Mouse (Mus musculus): ENCODE measurements at regions not wholly inside any gene's neighbourhood (a gene's known extent, or its start where the extent isn't known, plus 50 kb on each side); places are given as distances from the start of the nearest gene placed in this dataset.

- Histone ChIP-seq H3ac (ENCODE audit: control insufficient read depth, insufficient read length) (no peak overlapping the region), H3K4me2 (ENCODE audit: low read depth) (no peak overlapping the region), H3K79me2 (ENCODE audit: control insufficient read depth, insufficient read depth) (no peaks in the 10 kb centered on the region), H3K27me3 (ENCODE audit: control insufficient read depth, insufficient read depth, insufficient read length) (no peaks in the 10 kb centered on the region), H3K36me3 (ENCODE audit: control insufficient read depth, insufficient read depth) (no peaks in the 10 kb centered on the region), H3K4me3 (no peak overlapping the region)
- no peak for TF ChIP-seq SRF (IDR thresholded peaks at IDR 0.05; ENCODE audit: control insufficient read depth, insufficient read length, low read depth)
- no peak for TF ChIP-seq MYOG (IDR thresholded peaks at IDR 0.05; ENCODE audit: control insufficient read depth in 1 of 3, insufficient read depth in 1 of 3, insufficient read length in 2 of 3, low read depth in 2 of 3)
- TF ChIP-seq REST (IDR thresholded peaks at IDR 0.05; ENCODE audit: insufficient read depth, insufficient read length): no peak
- TF ChIP-seq MAX (IDR thresholded peaks at IDR 0.05; ENCODE audit: low read depth): no peak
- no peak for TF ChIP-seq TCF3 (IDR thresholded peaks at IDR 0.05; ENCODE audit: insufficient read length, low read depth)
- TF ChIP-seq POLR2A (IDR thresholded peaks at IDR 0.05; ENCODE audit: insufficient read length, low read depth): no peak
- TF ChIP-seq CEBPB (IDR thresholded peaks at IDR 0.05; ENCODE audit: insufficient read depth, poor library complexity, severe bottlenecking): no peak
- TF ChIP-seq POLR2AphosphoS2 (IDR thresholded peaks at IDR 0.05; ENCODE audit: insufficient read length, low read depth): no peak
Observed at GRCm38 (mm10) chr2:115467107-115467745, 114.3 kb upstream of the BC052040 start.

DNA sequence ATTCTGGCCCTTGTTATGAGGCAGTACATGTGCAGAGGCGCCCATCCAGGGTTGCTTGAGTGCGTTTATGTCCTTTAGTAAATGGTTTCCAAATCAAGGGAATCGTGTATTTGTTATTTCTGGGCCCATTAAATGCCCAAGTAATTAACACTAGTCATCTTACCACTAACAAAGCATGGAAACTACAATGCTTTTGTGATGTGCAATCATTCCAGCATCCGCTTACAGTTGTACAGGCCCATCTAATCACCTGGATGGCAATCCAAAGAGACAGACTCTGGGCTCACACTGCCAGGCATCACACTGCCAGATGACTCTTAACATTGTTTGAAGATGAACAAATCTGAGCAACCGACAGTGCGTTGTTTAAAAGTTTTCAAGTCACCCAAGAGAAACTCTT lies 113.6 kb upstream of the BC052040 start:
- no peak for TF ChIP-seq POLR2A (IDR thresholded peaks at IDR 0.05; ENCODE audit: insufficient read length, low read depth)
- no peak for TF ChIP-seq E2F4 (IDR thresholded peaks at IDR 0.05; ENCODE audit: insufficient read depth)
- no peak for TF ChIP-seq CEBPB (IDR thresholded peaks at IDR 0.05; ENCODE audit: insufficient read depth, poor library complexity, severe bottlenecking)
- TF ChIP-seq TCF12 (IDR thresholded peaks at IDR 0.05; ENCODE audit: insufficient read depth, poor library complexity, severe bottlenecking): no peak
- TF ChIP-seq MYOG (IDR thresholded peaks at IDR 0.05; ENCODE audit: control insufficient read depth in 1 of 3, insufficient read depth in 1 of 3, insufficient read length in 2 of 3, low read depth in 2 of 3): no peak
- TF ChIP-seq POLR2AphosphoS2 (IDR thresholded peaks at IDR 0.05; ENCODE audit: insufficient read length, low read depth): no peak
- TF ChIP-seq MYOD1 (IDR thresholded peaks at IDR 0.05; ENCODE audit: control insufficient read depth in 1 of 3, insufficient read length in 2 of 3, low read depth in 2 of 3): no peak
- TF ChIP-seq SRF (IDR thresholded peaks at IDR 0.05; ENCODE audit: control insufficient read depth, insufficient read length, low read depth): no peak
- no peak for TF ChIP-seq USF1 (IDR thresholded peaks at IDR 0.05; ENCODE audit: low read depth)
- TF ChIP-seq MAX (IDR thresholded peaks at IDR 0.05; ENCODE audit: low read depth): no peak
- no peak for TF ChIP-seq TCF3 (IDR thresholded peaks at IDR 0.05; ENCODE audit: insufficient read length, low read depth)
- TF ChIP-seq REST (IDR thresholded peaks at IDR 0.05; ENCODE audit: insufficient read depth, insufficient read length): no peak
- no peak overlapping the region for H3K4me3 ChIP-seq
- H3K27me3 ChIP-seq (ENCODE audit: control insufficient read depth, insufficient read depth, insufficient read length): no peaks in the 10 kb centered on the region
- H3K79me2 ChIP-seq (ENCODE audit: control insufficient read depth, insufficient read depth): no peaks in the 10 kb centered on the region
- H3K4me2 ChIP-seq (ENCODE audit: low read depth): no peak overlapping the region
- H3K36me3 ChIP-seq (ENCODE audit: control insufficient read depth, insufficient read depth): no peaks in the 10 kb centered on the region
- no peak overlapping the region for H3ac ChIP-seq (ENCODE audit: control insufficient read depth, insufficient read length)

DNA sequence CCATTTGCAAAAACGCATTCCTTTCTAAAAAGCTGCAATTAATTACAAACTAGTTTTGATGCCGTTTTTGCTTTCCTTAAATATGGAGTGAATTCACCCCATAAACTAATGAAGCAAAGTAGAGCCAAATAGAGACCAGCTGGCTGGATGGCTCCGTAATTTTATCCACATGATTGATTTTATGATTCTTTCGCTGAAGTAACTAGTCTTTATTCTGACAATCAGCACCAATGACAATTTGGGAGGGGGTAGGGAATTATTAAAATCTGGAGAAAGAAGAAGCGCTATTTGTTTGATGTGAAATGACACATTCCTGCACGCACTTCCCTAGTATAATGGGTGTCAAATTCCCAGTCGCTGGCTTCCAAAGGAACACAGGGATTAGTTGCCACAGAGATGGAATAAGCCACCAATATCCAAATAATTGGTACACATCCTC lies 113.0 kb upstream of the BC052040 start:
- TF ChIP-seq USF1 (IDR thresholded peaks at IDR 0.05; ENCODE audit: low read depth): no peak
- no peak for TF ChIP-seq POLR2AphosphoS2 (IDR thresholded peaks at IDR 0.05; ENCODE audit: insufficient read length, low read depth)
- no peak for TF ChIP-seq TCF12 (IDR thresholded peaks at IDR 0.05; ENCODE audit: insufficient read depth, poor library complexity, severe bottlenecking)
- no peak for TF ChIP-seq MYOD1 (IDR thresholded peaks at IDR 0.05; ENCODE audit: control insufficient read depth in 1 of 3, insufficient read length in 2 of 3, low read depth in 2 of 3)
- no peak for TF ChIP-seq MYOG (IDR thresholded peaks at IDR 0.05; ENCODE audit: control insufficient read depth in 1 of 3, insufficient read depth in 1 of 3, insufficient read length in 2 of 3, low read depth in 2 of 3)
- no peak for TF ChIP-seq POLR2A (IDR thresholded peaks at IDR 0.05; ENCODE audit: insufficient read length, low read depth)
- TF ChIP-seq REST (IDR thresholded peaks at IDR 0.05; ENCODE audit: insufficient read depth, insufficient read length): no peak
- TF ChIP-seq E2F4 (IDR thresholded peaks at IDR 0.05; ENCODE audit: insufficient read depth): no peak
- no peak for TF ChIP-seq MAX (IDR thresholded peaks at IDR 0.05; ENCODE audit: low read depth)
- TF ChIP-seq CEBPB (IDR thresholded peaks at IDR 0.05; ENCODE audit: insufficient read depth, poor library complexity, severe bottlenecking): no peak
- no peak for TF ChIP-seq SRF (IDR thresholded peaks at IDR 0.05; ENCODE audit: control insufficient read depth, insufficient read length, low read depth)
- TF ChIP-seq TCF3 (IDR thresholded peaks at IDR 0.05; ENCODE audit: insufficient read length, low read depth): no peak
- H3K79me2 ChIP-seq (ENCODE audit: control insufficient read depth, insufficient read depth): no peaks in the 10 kb centered on the region
- no peak overlapping the region for H3K4me3 ChIP-seq
- H3ac ChIP-seq (ENCODE audit: control insufficient read depth, insufficient read length): no peak overlapping the region
- no peak overlapping the region for H3K4me2 ChIP-seq (ENCODE audit: low read depth)
- no peaks in the 10 kb centered on the region for H3K36me3 ChIP-seq (ENCODE audit: control insufficient read depth, insufficient read depth)
- no peaks in the 10 kb centered on the region for H3K27me3 ChIP-seq (ENCODE audit: control insufficient read depth, insufficient read depth, insufficient read length)

- TF ChIP-seq POLR2A (IDR thresholded peaks at IDR 0.05; ENCODE audit: insufficient read length, low read depth) (no peak), TCF3 (IDR thresholded peaks at IDR 0.05; ENCODE audit: insufficient read length, low read depth) (no peak), CEBPB (IDR thresholded peaks at IDR 0.05; ENCODE audit: insufficient read depth, poor library complexity, severe bottlenecking) (no peak), TCF12 (IDR thresholded peaks at IDR 0.05; ENCODE audit: insufficient read depth, poor library complexity, severe bottlenecking) (no peak), MYOD1 (IDR thresholded peaks at IDR 0.05; ENCODE audit: control insufficient read depth in 1 of 3, insufficient read length in 2 of 3, low read depth in 2 of 3) (no peak), MAX (IDR thresholded peaks at IDR 0.05; ENCODE audit: low read depth) (no peak), REST (IDR thresholded peaks at IDR 0.05; ENCODE audit: insufficient read depth, insufficient read length) (no peak), POLR2AphosphoS2 (IDR thresholded peaks at IDR 0.05; ENCODE audit: insufficient read length, low read depth) (no peak), E2F4 (IDR thresholded peaks at IDR 0.05; ENCODE audit: insufficient read depth) (no peak), SRF (IDR thresholded peaks at IDR 0.05; ENCODE audit: control insufficient read depth, insufficient read length, low read depth) (no peak), MYOG (IDR thresholded peaks at IDR 0.05; ENCODE audit: control insufficient read depth in 1 of 3, insufficient read depth in 1 of 3, insufficient read length in 2 of 3, low read depth in 2 of 3) (no peak), USF1 (IDR thresholded peaks at IDR 0.05; ENCODE audit: low read depth) (no peak)
- H3K79me2 ChIP-seq (ENCODE audit: control insufficient read depth, insufficient read depth): no peaks in the 10 kb centered on the region
- no peaks in the 10 kb centered on the region for H3K27me3 ChIP-seq (ENCODE audit: control insufficient read depth, insufficient read depth, insufficient read length)
- H3K4me2 ChIP-seq (ENCODE audit: low read depth): no peak overlapping the region
- no peak overlapping the region for H3ac ChIP-seq (ENCODE audit: control insufficient read depth, insufficient read length)
- no peak overlapping the region for H3K4me3 ChIP-seq
- no peaks in the 10 kb centered on the region for H3K36me3 ChIP-seq (ENCODE audit: control insufficient read depth, insufficient read depth)
Observed at GRCm38 (mm10) chr2:115469165-115469821, 112.2 kb upstream of the BC052040 start.

Measured in myocyte (in vitro differentiated cells).